Mouse (Mus musculus) ovary, adult 18-20 months (tissue): ENCODE measurements around the gene Pcgf1.

ENCODE experiments used
- DNase-seq: peaks from one replicate; pipeline ENCODE4 v3.0.0; 2022; ENCODE audit warnings: low spot score, mixed read lengths

Gene Pcgf1

DNA sequence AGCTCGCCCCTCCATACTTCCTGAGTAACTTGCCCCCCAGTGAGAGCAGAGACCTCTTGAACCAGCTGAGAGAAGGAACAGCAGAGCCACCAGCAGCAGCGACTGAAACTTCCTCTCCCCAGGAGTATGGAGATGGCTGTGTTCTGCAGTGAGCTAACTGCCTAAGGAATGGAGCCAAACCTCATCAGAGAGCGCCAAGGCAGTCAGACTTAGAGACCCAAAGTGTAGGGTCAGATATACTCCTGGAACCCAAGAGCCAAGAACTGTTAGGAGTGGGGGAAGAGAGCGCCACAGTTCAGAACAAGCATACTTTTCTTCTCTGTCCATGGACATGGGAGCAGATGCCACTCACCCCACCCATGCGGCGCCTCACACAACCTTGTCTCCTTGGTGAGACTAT is 11.2 kb upstream of the Pcgf1 start:
- no peak for DNase-seq

DNA sequence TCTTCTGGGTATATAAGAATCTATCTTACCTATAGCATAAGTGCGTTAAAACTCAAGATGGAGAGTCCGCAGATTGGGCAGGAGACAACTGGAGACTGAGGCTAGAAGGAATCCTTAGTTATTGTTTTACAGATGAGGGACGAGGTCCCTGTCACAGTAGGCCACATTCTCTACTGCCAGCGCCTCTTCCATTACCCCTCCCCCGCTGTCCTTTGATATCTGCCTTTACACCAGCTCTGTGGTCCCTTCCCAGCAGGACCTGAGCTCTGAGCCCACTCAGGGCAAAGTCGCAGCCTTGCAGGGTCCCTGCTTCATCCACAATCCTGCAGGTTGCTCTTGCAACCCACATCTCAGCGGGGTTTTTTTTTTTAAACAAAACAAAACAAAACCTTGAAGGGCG is 9.4 kb upstream of the Pcgf1 start:
- no peak for DNase-seq

DNA sequence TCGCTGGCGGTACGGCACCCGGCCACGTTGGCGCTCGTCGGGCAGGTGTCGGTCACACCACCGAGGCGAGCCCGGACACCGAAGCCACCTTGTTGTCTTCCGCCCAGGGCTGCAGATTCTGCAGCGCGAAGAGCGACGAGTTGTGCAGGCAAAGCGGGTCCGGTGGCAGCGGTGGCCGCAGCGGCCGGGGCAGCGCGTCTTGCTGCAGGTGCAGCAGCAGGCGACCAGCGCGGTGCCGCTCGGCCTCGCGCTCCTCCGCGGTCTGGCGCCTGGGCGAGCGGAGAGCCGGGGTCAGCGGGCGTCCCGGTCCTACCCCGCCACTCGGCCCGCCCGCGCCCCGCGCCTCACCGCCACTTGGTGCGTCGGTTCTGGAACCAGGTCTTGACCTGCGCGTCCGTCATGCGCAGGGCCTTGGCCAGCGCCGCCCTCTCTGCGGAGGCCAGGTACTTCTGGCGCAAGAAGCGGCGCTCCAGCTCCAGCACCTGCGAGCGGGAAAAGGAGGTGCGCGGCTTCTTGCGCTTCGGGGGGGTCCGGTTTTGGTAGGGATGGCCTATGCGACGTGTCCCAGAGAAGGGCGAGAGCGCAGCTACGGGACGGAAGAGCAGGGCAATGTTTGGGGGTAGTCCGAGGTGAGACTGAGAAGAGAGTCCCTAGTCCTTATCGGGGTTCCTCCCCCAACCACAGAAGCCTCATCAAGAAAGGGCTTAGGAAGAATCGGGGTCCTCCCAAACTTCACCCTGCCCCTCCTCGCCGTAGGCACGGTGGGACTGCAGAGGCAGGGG is 8.8 kb upstream of the Pcgf1 start:
- no peak for DNase-seq

DNA sequence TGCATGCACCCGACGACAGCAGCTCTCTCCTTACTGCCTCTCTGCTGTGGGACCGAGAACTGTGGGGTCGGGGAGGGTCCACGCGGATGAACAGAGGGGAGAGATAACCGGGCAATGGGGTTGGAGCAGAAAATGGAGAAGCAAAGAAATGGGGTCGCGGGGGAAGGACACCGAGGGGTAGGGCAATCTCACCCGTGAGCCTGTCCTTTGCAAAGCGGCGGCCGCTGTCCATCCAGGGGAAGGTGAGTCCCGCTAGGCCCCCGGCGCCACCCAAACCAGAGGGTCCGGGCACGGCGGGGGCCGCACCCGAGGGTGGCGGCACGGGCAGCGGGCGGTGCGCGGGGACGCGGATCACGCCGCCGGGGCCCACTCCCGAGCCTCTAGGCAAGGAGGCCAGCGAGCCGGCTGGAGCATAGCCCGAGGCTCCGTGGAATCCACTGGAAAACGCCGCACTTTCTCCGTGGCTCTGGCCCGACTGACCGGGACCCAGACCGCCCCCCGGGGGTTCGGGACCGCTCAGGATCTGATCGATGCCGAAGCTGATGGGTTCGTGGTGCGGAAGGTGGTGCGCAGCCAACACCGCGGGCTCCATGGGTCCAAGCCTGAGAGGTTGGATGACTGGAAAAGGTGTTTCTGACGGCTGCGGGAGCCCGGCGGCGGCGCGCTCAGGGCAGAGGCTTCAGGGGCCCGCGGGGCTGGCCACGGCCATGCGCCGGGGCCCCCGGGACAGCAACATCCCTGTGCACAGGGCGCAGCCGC is 8.0 kb upstream of the Pcgf1 start:
- no peak for DNase-seq

DNA sequence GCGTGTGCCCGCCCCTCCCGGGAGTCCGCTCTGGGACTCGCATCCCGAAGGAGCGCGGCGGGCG is 7.6 kb upstream of the Pcgf1 start, which contains the start of gene Tlx2:
Tlx2 (minus strand) TSS at position 47 of the 64 bp plus-strand sequence.
- DNase-seq, result no peak

DNA sequence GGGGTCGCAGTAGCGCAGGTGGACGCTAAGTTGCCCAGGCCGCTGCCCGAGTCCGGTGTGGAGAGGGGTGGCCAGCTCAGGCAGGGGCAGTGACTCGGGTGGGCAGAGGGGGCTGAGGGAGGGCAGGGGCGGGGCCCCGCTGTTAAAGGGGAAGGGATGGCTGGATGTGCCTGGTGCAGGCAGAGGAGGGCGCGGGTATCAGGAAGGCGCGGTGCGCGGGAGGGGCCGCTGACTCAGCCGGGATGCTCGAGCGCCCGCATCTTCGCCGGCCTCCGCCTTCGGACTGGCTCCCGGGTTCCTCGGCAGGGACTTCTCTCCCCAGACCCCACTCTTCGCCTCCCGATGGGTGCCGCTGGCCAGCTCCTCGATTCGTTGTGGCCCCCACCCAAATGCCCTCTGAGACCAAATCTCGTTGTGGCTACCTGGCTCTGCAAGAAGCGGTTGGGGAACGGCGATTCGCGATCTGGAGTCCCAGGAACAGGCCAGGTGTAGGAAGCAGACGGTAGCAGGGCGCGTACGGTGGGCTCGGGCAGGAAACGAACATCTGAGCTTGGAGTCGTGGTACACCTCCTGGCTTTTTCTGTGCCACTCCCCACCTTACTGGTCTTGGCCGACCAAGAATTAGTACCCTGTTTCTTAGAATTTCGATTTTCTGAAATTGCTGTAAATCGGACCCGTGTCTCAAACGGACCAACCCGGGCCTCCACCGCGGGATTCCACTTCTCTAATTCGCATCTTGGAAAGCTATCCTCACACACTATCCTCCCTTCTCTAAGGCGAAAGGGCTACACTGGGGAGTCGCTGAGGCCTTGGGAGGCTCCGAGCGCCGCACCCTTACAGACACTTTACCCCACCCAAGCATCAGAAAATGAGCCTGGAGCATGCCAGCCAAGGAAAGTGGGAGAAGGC is 7.1 kb upstream of the Pcgf1 start:
- no peak for DNase-seq

DNA sequence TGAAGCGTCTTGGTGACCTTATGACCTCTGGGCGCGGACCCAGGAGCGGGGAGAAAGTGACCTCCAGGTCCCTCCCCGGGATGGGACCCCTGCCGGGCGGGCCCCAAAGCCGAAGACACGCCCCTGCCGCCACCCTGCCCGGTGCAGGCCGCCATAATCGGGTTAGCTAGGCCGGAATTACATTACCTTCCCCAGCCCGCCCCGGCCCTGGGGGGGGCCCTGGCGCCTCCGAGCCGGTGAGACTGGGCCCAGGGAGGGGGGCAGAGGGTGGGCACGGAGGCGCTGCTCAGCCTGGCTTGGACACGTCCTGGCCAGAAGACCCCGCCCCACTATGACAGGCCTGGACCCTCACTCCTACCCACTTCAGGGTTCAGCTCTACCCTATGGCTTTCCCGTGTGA is 6.4 kb upstream of the Pcgf1 start:
- no peak for DNase-seq

DNA sequence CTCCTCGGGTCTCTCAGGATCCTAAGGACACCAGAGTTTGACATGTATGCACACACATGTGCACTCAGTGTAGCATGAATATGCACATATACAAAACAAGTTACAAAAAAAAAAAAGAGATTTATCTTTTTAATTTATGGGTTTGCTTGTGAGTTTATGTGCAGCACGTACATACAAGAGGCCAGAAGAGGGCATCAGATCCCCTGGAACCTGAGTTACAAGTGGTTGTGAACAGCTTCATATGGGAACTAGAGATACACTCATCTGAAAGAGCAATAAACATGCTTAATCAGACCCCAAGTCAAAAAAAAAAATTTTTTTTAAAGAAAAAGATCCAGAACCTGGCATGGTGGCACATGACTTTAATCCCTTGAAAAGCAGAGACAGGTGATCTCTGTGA is 2.7 kb upstream of the Pcgf1 start:
- DNase-seq, result no peak

DNA sequence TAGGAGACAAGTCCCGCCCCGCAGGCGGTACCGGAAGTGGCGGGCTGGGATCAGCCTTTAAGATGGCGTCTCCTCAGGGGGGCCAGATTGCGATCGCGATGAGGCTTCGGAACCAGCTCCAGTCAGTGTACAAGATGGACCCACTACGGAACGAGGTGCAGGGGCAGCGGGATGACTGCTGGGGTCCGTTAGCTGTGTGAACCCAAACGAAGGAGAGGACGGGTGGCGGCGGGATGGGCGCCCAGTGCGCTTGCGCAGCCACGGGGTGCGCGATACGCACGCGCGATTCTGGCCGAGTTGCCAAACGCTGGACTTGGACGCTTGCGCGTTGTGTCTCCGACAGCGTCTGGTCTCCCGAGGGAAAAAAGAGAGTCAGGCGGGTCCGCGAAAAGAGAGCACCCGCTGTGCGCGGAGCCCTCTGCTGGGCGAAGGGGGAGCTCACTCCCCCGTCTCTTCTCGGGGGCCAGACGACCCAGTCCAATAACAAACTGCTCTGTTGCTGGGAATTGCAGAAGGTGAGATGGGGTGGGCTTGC is 722 bp downstream of the Pcgf1 start:
- DNase-seq, result peak; percentile 94

DNA sequence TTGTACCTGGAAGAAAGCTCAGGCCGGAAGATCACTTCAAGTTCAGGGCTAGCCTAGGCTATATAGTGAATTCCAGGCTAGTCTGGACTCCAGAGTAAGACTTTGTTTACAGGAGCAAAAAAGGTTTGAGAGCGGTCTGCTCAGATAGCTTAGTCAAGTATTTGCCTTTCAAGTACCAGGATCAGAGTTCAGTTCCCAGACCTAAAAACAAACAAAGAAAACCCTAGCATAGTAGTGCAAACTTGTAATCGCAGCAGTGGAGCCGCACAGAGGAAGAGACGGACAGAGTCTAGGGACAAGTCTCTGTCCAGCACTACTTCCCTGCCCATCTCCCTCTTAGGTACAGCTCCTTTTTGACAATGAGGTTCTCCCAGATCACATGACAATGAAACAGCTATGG is 2.5 kb downstream of the Pcgf1 start:
- no peak for DNase-seq

DNA sequence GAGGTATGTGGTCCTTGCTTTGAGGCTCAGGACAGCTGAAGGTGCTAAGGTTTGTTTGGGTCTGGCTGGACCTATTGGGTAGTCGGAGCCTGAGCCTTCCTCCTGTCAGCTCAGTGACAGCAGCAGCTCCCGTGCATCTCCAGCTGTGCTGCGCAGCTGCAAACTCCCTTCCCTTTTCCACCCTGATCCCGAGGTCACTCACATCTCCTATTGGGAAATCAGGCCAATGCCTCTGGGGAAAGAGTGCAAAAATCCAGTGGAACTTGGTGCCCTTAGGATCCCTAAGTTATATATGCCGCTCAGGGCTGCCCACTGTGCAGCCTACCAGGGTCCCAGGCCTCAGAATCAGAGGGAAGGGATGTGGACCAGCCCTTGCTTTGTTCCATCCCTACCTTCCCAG is 5.8 kb downstream of the Pcgf1 start:
- DNase-seq, result no peak

DNA sequence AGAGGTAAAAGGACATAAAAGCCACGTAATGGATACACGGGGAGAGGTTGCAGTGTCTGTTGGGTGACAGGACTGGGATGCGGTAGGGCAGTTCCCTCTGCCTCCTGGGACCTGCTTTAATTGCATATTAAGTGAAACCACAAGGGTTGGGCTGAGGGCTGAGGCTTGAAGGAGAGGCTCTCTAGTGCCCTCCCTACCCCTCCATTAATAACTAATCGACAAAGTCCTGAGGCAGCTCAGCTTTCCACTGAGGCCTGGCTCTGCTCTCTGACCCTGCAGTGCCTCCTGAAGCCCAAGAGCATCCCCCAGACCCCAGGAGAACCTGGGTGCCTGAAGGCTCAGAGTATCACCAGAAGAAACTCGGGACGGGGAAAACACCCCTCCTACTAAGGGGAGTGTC is 6.8 kb downstream of the Pcgf1 start:
- no peak for DNase-seq

DNA sequence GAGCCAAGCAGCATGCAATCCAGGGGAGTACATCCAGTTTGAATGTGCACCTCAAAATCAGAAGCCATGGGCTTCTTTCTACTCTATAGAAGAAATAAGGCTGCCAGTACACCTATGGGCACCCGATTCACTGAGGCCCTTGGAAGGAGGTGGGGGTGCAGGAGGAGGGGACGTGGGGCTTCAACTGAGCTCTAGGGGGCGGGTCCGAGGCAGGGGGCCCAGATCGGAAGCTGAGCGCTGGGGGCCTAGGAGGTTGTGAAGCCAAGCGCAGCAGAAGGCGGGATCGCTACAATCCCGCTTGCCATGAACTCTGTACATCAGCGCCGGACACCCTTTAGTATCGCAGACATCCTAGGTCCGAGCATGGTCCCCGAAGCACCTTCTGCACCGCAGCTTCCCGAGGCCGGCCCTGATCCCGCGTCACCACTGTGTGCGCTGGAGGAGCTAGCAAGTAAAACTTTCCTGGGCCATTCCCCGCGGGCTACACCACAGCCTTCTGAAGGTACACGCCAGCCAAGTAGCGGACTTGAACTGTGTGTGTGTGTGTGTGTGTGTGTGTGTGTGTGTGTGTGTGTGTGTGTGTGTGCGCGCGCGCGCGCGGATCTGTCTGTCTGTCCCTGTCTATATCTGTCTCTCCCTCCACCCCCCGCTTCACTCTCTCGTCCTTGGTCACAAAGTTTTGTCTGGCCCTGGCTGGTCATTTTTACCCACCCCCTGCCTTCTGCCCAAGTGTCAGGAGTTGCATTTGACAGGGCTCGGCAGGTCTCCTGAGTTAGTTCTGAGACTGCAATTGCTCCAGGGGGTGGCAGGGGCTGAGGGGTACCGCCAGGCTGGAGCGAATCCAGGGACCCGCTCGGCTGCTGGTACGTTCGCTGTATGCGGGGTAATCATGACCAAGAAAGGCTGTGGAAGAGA is 8.7 kb downstream of the Pcgf1 start, which contains the start of gene Lbx2:
Lbx2 (plus strand) TSS at position 247 of the 915 bp plus-strand sequence.
- no peak for DNase-seq

DNA sequence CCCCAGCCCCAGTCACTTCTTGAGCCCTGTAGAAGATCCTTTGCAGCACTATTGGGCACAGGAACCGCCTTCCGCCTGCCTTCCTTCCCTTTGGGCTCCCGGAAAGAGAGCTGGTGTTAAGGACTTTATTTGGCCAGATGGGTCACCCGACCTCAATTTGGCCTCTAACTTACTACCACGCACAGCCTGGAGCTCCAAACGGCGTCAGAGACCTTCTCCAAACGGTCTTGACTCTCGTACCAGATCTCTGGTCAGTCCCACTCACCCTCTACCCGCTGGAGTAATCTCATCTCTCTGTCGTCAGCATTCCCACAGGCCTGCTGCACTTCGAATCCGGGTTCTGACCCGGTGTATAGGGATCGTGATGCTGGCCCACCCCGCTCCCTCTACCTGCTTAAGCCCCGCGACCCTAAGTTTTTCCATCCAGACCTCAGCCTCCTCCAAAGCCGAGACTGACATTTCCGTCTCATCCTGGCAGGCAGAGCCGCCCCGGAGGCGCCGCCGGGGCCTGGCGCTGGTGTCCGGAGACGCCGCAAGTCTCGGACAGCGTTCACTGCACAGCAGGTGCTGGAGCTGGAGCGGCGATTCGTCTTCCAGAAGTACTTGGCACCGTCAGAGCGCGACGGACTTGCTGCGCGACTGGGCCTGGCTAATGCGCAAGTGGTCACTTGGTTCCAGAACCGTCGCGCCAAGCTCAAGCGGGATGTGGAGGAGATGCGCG is 9.7 kb downstream of the Pcgf1 start:
- DNase-seq, result no peak

DNA sequence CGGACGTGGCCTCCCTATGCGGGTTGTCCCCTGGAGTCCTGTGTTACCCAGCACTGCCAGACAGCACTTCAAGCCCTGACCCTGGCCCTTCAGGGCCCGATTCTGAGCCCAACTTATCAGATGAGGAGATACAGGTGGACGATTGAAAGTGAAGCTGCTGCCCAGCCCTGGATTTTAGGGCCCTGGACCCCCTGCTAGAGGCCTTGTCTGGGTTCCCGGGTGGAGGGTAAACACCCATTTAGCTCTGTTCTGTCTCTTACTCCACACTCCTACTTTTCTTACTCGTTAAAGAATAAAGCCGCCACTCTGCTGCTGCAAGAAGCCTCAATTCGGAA is 10.2 kb downstream of the Pcgf1 start:
- DNase-seq, result no peak

DNA sequence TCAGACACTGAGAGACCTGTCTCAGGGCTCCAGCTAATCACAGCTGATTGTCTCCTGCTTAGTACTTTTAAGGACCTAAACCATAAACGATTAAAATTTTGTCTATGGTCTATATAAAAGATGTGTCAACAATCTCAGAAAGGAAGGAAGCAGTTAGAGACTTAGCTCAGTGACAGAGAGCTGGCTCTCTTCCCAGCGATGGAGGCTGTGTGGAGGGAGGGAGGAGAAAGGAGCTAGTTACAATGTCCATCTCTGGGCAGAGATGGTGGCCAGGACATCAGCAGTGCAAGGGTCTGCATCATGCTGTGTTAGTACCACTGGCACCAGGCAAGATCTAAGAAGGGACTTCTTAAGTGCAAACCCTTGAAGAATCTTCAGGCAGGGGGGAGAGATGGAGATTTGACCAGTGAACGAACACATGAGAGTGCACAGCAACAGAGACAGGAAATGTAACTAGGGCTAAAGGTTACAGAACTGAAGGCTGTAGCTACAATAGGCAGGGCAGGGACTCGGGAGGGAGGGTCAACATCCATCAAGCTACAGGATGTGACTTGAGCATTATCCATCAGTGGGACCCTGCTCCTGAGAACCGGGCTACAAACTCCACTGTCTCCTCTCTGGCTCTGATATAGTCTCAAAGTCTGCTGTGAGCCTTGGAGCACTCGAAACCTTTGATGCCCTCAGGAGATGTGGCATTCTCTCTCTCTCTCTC is 14.9 kb downstream of the Pcgf1 start:
- DNase-seq, result no peak

DNA sequence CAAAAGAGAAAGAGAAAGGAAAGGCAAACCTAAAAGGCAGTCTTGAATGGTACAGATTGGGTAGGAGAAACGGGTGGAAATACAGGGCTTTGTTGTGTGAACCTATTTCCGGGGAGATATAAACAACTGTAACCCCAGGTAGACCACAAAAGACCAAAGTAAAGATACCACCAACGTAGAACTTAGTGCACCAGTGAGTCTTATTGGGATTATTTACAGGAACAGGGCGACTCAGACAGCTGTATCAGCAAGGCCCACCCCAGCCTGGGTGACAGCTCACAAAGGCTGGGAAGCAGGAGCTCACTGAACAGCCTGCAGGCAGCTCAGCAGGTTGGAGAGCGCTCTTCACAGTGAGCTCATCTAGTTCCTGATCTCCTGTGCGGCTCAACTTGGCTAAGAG is 18.3 kb downstream of the Pcgf1 start:
- no peak for DNase-seq

DNA sequence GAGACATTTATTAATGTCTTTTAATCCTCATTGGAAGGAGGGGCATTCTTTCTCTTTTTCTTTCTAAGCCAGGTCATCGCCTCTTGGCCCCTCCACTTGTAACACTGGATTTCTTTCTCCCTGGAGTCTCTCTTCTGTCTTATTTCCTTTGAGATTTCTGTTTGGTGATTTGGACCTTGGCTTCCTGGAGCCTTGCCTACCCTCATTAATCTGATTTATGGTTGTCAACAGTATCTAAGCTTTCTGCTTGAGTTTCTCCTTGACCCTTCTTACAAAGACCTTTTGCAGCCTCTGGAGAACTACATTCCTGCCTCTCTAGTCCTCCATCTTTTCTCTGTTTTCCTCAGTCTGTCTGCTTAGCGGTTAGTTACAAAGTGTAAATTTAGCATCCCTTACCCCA is 20.7 kb downstream of the Pcgf1 start:
- DNase-seq, result peak; percentile 68

DNA sequence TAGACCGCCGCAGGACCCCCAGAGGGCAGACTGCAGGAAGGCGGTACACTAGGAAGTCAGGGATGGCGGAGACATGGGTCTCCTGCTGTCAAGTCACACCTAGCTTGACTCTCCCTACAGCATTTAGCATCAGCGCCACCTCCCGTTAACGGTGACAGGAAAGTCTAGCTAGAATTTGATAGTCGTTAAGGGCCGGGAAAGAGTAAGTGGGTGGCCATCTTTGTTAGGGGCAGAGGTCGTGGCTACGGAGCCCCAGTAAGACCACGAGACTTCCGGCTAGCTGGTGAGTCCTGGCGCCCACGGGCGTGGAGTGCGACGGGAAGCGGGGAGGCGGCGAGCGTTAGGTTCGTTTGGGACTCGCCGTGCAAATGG is 23.6 kb downstream of the Pcgf1 start, which contains the start of the genes Ccdc142 and Gm42688:
Ccdc142 (plus strand) TSS at position 286 of the 372 bp plus-strand sequence.
Gm42688 (plus strand) TSS at position 302 of the 372 bp plus-strand sequence.
- DNase-seq, result peak; percentile 87
